Mouse (Mus musculus) heart, postnatal 0 days (tissue): ENCODE measurements around the gene Eln.

Experiments used
- CTCF ChIP-seq: IDR thresholded peaks from 2 replicates; pipeline ENCODE4 v1.5.1; 2016; ENCODE audit warnings: antibody characterized with exemption, control low read depth, low read depth
- EP300 ChIP-seq: IDR thresholded peaks from 2 replicates; pipeline ENCODE4 v1.6.1; 2016; ENCODE audit warnings: antibody characterized with exemption, low read depth

GRCm38 (mm10) chr5:134727001-134727639 lies 20.0 kb downstream of the Eln start:
- TF ChIP-seq CTCF (no peak), EP300 (no peak)
